Mouse (Mus musculus): ENCODE measurements around the gene Rims3. TPM values are rescaled to one million over a fixed set of nuclear protein-coding genes. Genes with fewer than 3 reads are reported as not detected.

Rims3 gene
- 56.3 and 62.0 TPM in 2 replicates for polyA plus RNA-seq (2012; rRNA removed)

DNA sequence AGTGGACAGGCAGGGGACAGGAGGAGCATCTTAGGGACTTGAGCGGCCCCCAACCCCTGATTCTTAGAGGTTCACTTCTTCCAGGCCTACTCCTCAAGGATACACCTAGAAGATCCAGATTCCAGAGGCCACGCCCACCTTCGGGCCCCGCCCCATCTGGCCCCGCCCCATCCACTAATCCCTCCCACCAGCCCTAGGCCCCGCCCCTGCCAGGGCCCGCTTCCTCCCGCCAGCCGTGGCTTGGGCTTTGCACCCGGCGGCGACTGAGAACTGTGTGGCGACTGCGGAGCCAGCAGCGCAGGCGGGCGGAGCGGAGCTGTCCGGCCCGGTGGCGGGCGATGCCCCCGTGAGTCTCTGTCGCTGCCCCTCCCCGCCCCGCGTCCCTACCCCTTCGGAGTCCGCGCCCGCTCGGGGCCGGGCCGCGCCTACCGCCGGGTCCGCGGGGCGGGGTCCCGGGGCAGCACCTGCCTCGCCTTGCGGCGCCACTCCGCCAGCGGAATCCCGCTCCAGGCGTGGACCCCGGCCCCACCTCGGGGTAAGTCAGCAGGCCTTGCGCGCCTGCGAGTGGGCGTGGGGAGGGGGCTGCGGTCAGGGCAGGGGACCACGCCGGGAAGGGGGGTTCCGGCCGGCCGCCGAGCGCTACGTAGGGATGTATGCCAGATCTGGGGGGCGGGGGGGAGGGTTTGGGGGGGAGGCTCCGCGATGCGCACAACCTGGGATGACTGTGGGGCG, at the start of gene Rims3:
Gene Rims3, plus strand, starts transcription at position 229 of the 732 bp plus-strand sequence.
- no peak for DNase-seq (ENCODE audit: extremely low spot score in 1 of 2, low spot score in 1 of 2)

DNA sequence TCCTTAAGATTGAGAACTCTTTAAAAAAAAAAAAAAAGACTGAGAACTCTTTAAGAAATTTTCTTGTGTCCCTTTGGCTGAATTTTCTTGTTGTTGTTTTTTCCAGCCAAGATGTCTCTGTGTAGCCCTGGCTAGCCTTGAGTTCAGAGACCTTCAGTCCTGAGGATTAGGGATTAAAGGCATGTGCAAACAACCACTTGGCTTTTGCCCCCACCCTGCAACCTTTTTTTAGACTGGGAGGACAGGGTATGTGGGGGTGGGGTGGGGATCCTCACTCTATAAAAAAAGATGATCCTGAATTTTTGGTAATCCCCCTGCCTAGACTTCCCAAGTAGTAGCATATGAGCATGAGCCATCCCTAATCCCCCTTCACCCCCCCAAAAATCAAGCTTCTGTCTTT, 48.8 kb upstream of the Rims3 start:
- DNase-seq (ENCODE audit: extremely low spot score in 1 of 2, low spot score in 1 of 2) = no peak

DNA sequence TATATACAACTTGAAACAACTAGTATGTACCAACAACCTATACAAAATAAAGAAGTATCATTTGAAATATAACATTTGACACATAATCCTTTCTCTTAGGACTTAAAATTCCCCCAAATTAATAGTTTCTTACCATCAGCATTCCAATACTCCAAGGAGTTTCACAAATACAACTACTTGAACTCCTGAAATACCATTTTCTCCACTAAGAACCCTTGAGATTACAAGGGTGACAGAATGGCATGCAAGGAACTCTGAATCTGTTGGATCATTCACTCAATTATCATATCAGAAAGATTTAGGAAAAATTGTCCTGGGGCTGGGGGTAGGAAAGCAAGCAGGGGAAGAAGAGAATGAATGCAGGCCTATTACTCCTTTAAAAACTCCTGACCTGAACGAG, 40.9 kb upstream of the Rims3 start:
- no peak for DNase-seq (ENCODE audit: extremely low spot score in 1 of 2, low spot score in 1 of 2)

- no peak for DNase-seq (ENCODE audit: extremely low spot score in 1 of 2, low spot score in 1 of 2)
Observed at GRCm38 (mm10) chr4:120814171-120814570, 40.4 kb upstream of the Rims3 start.

DNA sequence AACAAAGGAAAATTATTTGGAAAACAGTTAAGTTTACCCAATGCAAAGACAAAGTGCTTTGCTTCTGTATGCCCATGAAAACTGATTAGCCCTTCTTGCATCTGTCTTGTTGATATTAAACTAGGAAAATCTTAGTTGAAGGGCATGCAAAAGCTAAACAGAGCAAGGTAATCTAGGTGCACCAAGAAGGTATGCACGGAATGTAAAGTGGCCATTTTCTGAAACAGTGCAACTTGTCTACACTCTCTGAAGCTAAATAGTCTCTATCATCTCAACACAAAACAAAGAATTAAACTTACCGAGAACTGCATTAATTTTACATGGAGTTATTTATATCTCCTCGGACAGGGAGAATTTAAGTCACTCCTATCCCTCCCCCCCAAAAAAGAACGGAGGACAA, 39.5 kb upstream of the Rims3 start:
- no peak for DNase-seq (ENCODE audit: extremely low spot score in 1 of 2, low spot score in 1 of 2)

- peak; percentile 89 to 92 for DNase-seq (ENCODE audit: extremely low spot score in 1 of 2, low spot score in 1 of 2)
Observed at GRCm38 (mm10) chr4:120815622-120816334, 38.8 kb upstream of the Rims3 start.

DNA sequence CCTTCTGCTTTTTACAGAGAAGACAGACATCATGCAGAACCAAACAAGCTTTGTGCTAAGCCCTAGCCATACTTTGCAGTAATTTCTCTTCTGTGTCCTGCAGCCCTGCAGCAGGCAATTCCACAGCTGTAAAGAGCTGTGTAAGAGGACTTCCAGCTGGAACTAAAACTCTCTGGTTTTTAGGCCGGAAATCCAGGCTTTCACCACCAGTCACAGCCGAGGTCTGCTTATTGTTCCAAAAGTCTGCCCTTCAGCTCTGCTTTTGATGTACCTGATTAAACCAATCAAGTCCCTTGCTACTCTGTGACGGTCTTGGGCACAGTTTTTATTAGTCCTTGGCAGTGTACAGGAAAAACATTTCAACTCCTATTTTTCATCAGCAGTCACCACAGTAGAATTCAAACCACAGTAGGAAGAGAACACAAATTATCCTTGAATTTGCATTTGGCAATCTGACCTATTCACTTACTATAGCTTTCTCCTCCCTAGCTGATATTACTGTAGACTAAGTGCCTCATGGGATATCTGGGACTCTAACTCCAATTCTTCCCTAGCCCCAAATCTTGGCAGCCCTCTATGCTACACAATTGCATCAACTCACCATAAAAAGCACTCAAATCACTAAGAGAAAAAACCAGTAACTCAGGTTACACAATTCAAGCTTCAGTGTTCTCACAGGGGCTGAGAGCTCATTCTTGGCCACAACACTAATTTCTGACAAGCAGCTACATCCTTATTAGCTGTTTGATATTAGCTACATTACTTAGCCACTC, 37.4 kb upstream of the Rims3 start:
- DNase-seq (ENCODE audit: extremely low spot score in 1 of 2, low spot score in 1 of 2) = no peak

- no peak for DNase-seq (ENCODE audit: extremely low spot score in 1 of 2, low spot score in 1 of 2)
Observed at GRCm38 (mm10) chr4:120817951-120818350, 36.7 kb upstream of the Rims3 start.

- DNase-seq (ENCODE audit: extremely low spot score in 1 of 2, low spot score in 1 of 2) = no peak
Observed at GRCm38 (mm10) chr4:120819296-120819695, 35.3 kb upstream of the Rims3 start.

DNA sequence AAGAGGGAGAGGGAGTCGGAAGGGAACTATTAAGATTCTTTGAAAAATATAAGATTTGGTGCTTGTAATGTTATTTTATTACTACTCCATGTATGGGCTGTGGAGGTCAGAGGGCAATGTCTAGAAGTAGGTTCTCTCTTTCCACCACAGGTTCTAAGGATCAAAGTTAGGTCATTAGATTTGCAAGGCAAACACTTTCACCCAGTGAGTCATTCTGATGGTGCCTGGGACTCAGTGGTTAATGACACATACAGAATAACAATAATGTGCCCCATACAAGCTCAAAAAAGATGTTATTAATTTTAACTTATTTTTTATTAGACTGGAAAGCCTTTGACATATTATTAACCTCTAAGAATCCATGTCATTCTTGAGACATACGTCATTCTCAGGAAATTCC, 34.7 kb upstream of the Rims3 start:
- no peak for DNase-seq (ENCODE audit: extremely low spot score in 1 of 2, low spot score in 1 of 2)

- DNase-seq (ENCODE audit: extremely low spot score in 1 of 2, low spot score in 1 of 2) = no peak
Observed at GRCm38 (mm10) chr4:120822191-120822911, 32.3 kb upstream of the Rims3 start.

DNA sequence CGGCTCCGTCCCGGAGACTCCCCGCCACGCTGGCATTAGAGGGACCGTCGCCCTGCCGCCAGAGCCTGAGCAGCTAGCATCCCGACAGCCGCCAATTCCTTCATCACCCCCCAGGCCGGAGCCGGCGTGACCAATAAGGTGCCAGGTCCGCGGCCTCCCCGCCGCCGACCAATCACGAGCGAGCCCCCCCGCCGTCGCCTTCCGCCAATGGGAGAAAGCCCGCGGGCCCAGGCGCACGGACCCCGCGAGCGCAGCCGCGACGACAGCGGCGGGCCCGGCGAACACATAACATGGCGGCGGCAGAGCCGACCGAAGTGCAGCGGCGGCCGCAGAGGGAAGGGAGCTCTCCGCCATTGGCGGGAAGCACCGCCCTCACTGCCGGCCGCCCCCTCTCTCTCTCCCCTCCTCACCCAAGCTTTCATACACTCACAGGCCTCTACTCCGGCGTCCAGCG, 29.5 kb upstream of the Rims3 start:
- peak; percentile 83 to 95 for DNase-seq (ENCODE audit: extremely low spot score in 1 of 2, low spot score in 1 of 2)

DNA sequence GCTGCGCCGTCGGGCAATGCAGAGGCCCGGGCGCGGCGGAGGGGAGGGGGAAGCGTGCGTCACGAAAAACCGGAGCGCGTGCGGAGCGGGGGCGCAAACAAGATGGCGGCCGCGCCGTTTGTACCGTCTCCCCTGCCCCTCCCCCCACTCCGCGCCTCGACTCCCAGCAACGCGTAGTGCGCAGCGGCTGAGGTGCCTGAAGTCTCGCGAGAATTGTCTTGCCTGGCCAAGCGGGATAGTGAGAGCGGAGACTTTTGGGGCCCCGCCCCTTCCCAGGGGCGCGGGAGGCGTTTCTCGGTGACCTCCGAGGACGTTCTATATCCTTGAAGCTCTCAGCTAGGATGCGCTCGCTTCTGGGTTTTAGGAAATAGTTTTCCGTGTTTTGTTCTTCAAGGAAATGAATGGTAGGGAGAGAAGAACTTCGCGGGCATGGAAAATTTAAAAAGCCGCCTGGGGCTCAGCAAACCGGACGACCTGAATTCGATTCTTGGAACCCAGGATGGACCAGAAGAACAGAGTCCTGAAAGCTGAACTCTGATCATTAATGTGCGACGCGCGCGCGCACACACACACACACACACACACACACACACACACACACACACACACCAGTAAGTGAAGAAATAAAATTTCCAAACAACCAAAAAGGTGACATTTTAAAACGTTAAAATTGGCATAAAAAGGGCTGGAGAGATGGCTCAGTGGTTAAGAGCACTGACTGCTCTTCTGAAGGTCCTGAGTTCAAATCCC, 28.9 kb upstream of the Rims3 start:
- peak; percentile 94 to 98 for DNase-seq (ENCODE audit: extremely low spot score in 1 of 2, low spot score in 1 of 2)

GRCm38 (mm10) chr4:120826418-120826817, 28.2 kb upstream of the Rims3 start:
- no peak for DNase-seq (ENCODE audit: extremely low spot score in 1 of 2, low spot score in 1 of 2)

DNA sequence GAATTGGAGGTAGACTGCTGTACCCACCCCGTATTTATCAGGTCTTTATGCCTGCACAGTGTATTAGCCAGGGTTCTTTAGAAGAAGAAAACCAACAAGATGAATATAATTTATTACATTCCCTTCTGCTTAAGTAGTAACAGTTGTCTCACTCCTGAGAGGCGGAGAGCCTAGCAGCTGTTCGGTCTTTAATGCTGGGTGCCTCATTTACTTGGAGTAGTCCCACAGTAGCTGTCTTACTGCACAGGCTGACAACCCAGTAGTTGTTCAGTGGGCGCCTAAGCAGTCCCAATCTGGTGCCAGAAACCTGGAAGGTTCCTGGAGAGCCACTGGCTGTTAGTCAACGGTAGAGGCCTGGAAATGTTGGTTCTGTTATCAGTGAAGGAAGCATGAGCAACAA, 23.8 kb upstream of the Rims3 start:
- DNase-seq (ENCODE audit: extremely low spot score in 1 of 2, low spot score in 1 of 2) = no peak

GRCm38 (mm10) chr4:120831472-120831871, 23.1 kb upstream of the Rims3 start, which contains the start of gene Nfyc:
Nfyc (minus strand) TSS chr4:120831572.
- no peak for DNase-seq (ENCODE audit: extremely low spot score in 1 of 2, low spot score in 1 of 2)

DNA sequence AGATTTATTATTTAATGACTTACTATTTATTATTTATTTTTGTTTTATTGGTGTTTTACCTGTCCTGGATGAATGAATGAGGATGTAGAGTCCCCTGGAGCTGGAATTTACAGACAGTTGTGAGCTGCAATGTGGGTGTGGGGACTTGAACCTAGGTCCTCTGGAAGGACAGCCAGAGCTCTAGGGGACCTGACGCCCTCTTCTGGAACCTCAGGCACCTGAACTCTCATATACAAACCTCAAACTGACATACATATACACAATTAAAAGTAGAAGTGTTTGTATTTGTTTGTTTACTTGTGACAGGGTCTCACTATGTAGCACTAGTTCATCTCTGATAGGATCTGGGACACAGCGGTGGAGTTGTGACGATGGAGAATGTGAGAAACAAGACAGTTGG, 13.3 kb upstream of the Rims3 start:
- DNase-seq (ENCODE audit: extremely low spot score in 1 of 2, low spot score in 1 of 2) = no peak

DNA sequence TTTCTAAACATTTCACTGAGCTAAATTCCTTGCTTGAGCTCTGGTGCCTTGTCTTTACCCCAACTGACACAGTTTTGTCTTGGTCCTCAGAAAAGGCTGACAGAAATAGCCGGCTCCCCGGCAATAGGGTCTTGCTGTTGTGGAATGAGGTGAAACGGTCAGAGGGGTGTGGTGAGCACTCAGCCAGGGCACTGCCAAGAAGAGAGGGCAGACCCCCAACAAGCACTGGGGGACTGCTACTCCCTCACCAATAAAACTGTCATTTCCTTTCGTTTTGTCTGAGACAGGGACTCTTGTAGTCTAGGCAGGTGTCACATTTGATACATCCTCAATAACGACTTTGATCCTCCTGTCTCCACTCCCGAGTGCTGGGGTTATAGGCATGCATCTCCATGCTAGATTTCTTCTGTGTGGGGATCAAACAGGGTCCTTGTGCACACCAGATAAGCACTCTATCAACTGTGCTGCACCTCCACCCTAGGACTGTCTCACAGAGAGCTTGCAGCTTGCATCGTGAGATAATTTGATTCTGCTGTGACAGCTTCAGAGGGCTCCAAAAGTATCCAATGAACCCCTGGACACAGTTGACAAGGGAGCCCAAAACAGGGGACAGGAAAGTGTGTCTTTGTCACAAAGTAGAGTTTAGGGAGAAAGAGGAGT, 10.1 kb upstream of the Rims3 start:
- DNase-seq (ENCODE audit: extremely low spot score in 1 of 2, low spot score in 1 of 2) = no peak

GRCm38 (mm10) chr4:120845098-120845497, 9.5 kb upstream of the Rims3 start:
- no peak for DNase-seq (ENCODE audit: extremely low spot score in 1 of 2, low spot score in 1 of 2)

Data from frontal cortex, adult 2 months (tissue).